Mouse (Mus musculus): ENCODE measurements around the gene Cdc42bpg. TPM values are rescaled to one million over a fixed set of nuclear protein-coding genes. Genes with fewer than 3 reads are reported as not detected.
A peak's percentile ranks its signal among the peaks of the same experiment; 100 is the strongest.
"Not testable (repeated sequence)": the region's sequence is repeated elsewhere in the genome, so short reads cannot be mapped to it uniquely, and the experiment has no call there.

Gene Cdc42bpg
- polyA plus RNA-seq, 1 experiment: 133 TPM

- peaks cover 47% of the 10 kb centered on the region for H3K4me1 ChIP-seq (ENCODE audit: control insufficient read depth, insufficient read depth, low read length)
- TF ChIP-seq CTCF (IDR thresholded peaks at IDR 0.05; ENCODE audit: insufficient read depth, low read length) (no peak), POLR2A (IDR thresholded peaks at IDR 0.05; ENCODE audit: borderline replicate concordance, extremely low read depth, low read depth, low read length) (no peak)
- WGBS: 14% methylated on average over 4 of the region's 4 CpGs
- no peak overlapping the region for H3K4me3 ChIP-seq (replicated peaks; ENCODE audit: extremely low read depth, low read depth, low read length)
- DNase-seq: no peak
Measured at GRCm38 (mm10) chr19:6302522-6302921, 3.7 kb upstream of the Cdc42bpg start.

- DNase-seq: no peak
- H3K4me3 ChIP-seq (replicated peaks; ENCODE audit: extremely low read depth, low read depth, low read length): no peak overlapping the region
- 61% methylated on average over 6 of the region's 6 CpGs for WGBS
- peaks cover 38% of the 10 kb centered on the region for H3K4me1 ChIP-seq (ENCODE audit: control insufficient read depth, insufficient read depth, low read length)
- TF ChIP-seq POLR2A (IDR thresholded peaks at IDR 0.05; ENCODE audit: borderline replicate concordance, extremely low read depth, low read depth, low read length): no peak
Measured at GRCm38 (mm10) chr19:6303831-6304230, 2.4 kb upstream of the Cdc42bpg start.

- H3K4me3 ChIP-seq (replicated peaks; ENCODE audit: extremely low read depth, low read depth, low read length): no peak overlapping the region
- peaks cover 27% of the 10 kb centered on the region for H3K4me1 ChIP-seq (ENCODE audit: control insufficient read depth, insufficient read depth, low read length)
- DNase-seq: peak; percentile 91
- 15% methylated on average over 5 of the region's 5 CpGs for WGBS
- TF ChIP-seq CTCF (IDR thresholded peaks at IDR 0.05; ENCODE audit: insufficient read depth, low read length): peak; percentile 93
- TF ChIP-seq POLR2A (IDR thresholded peaks at IDR 0.05; ENCODE audit: borderline replicate concordance, extremely low read depth, low read depth, low read length): no peak
Measured at GRCm38 (mm10) chr19:6304787-6305516, 1.3 kb upstream of the Cdc42bpg start.

GRCm38 (mm10) chr19:6305517-6306115, 640 bp upstream of the Cdc42bpg start:
- TF ChIP-seq POLR2A (IDR thresholded peaks at IDR 0.05; ENCODE audit: borderline replicate concordance, extremely low read depth, low read depth, low read length) (no peak), CTCF (IDR thresholded peaks at IDR 0.05; ENCODE audit: insufficient read depth, low read length) (no peak)
- H3K4me3 ChIP-seq (replicated peaks; ENCODE audit: extremely low read depth, low read depth, low read length): no peak overlapping the region
- 59% methylated on average over 8 of the region's 8 CpGs for WGBS

GRCm38 (mm10) chr19:6306586-6306985, 330 bp downstream of the Cdc42bpg start:
- WGBS: under 1% methylated on average over 33 of the region's 34 CpGs
- peak; percentile 57 for TF ChIP-seq CTCF (IDR thresholded peaks at IDR 0.05; ENCODE audit: insufficient read depth, low read length)
- peak; percentile 25; the same call in 1 of the 2 replicates for TF ChIP-seq POLR2A (IDR thresholded peaks at IDR 0.05; ENCODE audit: borderline replicate concordance, extremely low read depth, low read depth, low read length)
- Histone ChIP-seq H3K4me1 (ENCODE audit: control insufficient read depth, insufficient read depth, low read length) (peaks cover 22% of the 10 kb centered on the region), H3K4me3 (replicated peaks; ENCODE audit: extremely low read depth, low read depth, low read length) (peak overlapping the region; percentile 93)
- peak; percentile 89 for DNase-seq

More at GRCm38 (mm10) chr19:6305517-6306115, 640 bp upstream of the Cdc42bpg start:
- no peak for DNase-seq
- peaks cover 25% of the 10 kb centered on the region for H3K4me1 ChIP-seq (ENCODE audit: control insufficient read depth, insufficient read depth, low read length)

GRCm38 (mm10) chr19:6307733-6308531, 1.7 kb downstream of the Cdc42bpg start:
- 69% methylated on average over 9 of the region's 9 CpGs for WGBS
- peak; percentile 35; the same call in 1 of the 2 replicates for TF ChIP-seq POLR2A (IDR thresholded peaks at IDR 0.05; ENCODE audit: borderline replicate concordance, extremely low read depth, low read depth, low read length)
- TF ChIP-seq CTCF (IDR thresholded peaks at IDR 0.05; ENCODE audit: insufficient read depth, low read length): no peak
- Histone ChIP-seq H3K4me1 (ENCODE audit: control insufficient read depth, insufficient read depth, low read length) (peaks cover 13% of the 10 kb centered on the region), H3K4me3 (replicated peaks; ENCODE audit: extremely low read depth, low read depth, low read length) (peak overlapping the region; percentile 2)
- peak; percentile 71 for DNase-seq

- DNase-seq: no peak
- WGBS: 85% methylated on average over 5 of the region's 5 CpGs
- H3K4me3 ChIP-seq (replicated peaks; ENCODE audit: extremely low read depth, low read depth, low read length): no peak overlapping the region
- TF ChIP-seq POLR2A (IDR thresholded peaks at IDR 0.05; ENCODE audit: borderline replicate concordance, extremely low read depth, low read depth, low read length): no peak
- no peak for TF ChIP-seq CTCF (IDR thresholded peaks at IDR 0.05; ENCODE audit: insufficient read depth, low read length)
- peaks cover 4% of the 10 kb centered on the region; the same call in 1 of the 2 replicates for H3K4me1 ChIP-seq (ENCODE audit: control insufficient read depth, insufficient read depth, low read length)
Measured at GRCm38 (mm10) chr19:6310181-6310580, 3.9 kb downstream of the Cdc42bpg start.

GRCm38 (mm10) chr19:6311783-6312182, 5.5 kb downstream of the Cdc42bpg start:
- not testable (repeated sequence) for H3K4me1 ChIP-seq (ENCODE audit: control insufficient read depth, insufficient read depth, low read length); H3K4me3 ChIP-seq (replicated peaks; ENCODE audit: extremely low read depth, low read depth, low read length); DNase-seq
- WGBS: 82% methylated on average over 3 of the region's 3 CpGs

GRCm38 (mm10) chr19:6313796-6314195, 7.5 kb downstream of the Cdc42bpg start:
- H3K4me3 ChIP-seq (replicated peaks; ENCODE audit: extremely low read depth, low read depth, low read length): no peak overlapping the region
- no peak for DNase-seq
- no peaks in the 10 kb centered on the region for H3K4me1 ChIP-seq (ENCODE audit: control insufficient read depth, insufficient read depth, low read length)
- no peak for TF ChIP-seq POLR2A (IDR thresholded peaks at IDR 0.05; ENCODE audit: borderline replicate concordance, extremely low read depth, low read depth, low read length)
- no peak for TF ChIP-seq CTCF (IDR thresholded peaks at IDR 0.05; ENCODE audit: insufficient read depth, low read length)
- WGBS: 84% methylated on average over 8 of the region's 8 CpGs
